Mouse (Mus musculus): ENCODE data around the gene Dpm2. TPM values are rescaled to one million over a fixed set of nuclear protein-coding genes. Genes with fewer than 3 reads are reported as not detected.

Gene Dpm2
- polyA plus RNA-seq (2017; shearing (Covaris generic)): 142 TPM

DNA sequence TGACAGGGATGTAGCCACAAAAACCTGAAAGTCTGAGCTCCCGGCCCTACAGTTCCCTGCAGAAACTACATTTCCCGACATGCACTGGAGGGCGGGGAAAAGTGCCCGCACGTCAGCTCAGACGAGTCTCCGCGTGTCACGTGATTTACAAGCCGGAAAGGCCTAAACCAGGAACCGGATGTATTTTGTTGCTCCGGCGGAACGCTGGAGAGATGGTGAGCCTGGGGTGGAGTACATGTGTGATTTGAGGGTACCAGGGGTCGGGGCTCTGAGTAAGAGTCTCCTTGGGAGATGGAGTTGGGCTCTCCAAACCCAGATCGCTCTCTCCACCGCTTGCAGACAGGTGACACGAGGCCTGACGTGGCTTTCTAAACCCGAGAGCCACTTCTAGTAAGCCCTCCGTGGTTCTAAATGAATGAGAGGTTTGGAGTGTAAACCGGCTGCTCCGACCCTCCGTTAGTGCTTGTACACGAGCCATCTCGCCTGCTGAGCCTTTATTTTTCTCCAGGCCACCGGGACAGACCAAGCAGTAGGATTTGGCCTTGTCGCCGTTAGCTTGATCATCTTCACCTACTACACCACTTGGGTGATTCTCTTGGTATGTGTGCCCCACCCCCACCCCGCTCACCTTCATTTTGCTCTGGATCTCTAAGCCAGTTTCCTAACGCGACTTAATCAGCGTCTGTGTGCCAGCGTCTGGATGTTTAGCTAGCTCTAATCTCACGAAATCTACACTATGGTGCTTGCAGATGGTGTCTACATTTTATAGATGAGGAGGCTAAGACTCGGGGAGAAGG, at the start of gene Dpm2:
Gene Dpm2, plus strand, starts transcription at position 161 of the 797 bp plus-strand sequence.

DNA sequence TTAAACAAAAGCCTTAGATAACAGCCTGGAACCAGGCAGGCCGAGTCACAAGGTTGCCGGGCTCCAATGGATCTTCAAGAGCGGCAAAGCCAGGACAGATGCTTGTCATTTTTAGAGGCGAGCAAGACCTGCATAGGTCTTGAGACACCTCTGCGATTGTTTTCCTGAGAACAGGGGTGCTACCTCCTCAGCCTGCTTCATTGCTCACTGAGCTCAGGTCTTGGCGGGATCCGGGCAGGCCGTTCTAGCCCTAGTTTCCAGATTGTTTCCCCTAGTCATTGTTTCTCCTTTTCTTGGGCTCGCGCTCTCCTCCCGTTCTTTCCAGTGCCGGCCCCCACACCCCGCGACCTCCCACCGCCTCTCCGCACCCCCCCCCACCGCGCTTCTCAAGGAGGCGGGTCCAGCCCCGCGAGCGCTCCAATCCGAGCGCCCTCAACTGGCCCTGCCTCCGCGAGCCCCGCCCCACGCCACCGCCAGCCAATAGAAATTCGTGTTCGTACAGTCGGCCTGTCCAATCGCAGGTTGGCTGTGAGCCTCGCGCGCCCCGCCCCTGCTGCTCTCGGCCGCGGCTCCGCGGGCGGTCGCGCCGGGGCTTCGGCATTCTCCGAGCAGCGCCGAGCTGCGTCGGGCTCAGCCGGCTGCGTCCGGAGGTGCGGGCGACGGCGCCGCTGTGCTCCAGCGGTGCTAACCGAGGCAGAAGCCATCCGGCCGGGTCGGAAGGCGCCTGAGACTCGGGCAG, 35.8 kb upstream of the Dpm2 start, which contains the start of gene Fam102a:
Gene Fam102a, plus strand, starts transcription at position 600 of the 739 bp plus-strand sequence.

DNA sequence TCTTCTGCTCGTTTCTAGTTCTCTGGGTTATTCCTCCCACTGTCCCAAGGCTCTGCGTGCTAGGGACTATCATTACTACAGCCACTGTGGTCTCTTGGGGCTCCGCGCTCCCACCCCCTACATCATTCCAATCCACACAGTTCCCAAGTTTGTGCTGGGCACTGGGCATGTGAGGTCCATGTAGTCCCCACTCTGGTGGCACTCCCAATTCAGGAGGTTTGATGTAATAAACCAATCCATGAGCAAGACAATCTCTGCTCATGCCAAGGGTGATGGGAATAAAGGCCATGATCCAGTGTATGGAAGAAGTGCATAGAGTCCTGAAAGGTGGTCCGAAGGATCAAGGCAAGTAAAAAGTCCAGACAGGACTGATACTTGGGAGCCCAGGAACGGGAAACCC, 3.8 kb downstream of the Dpm2 start, which contains the start of gene Pip5kl1:
Gene Pip5kl1, plus strand, starts transcription at position 301 of the 400 bp plus-strand sequence.

DNA sequence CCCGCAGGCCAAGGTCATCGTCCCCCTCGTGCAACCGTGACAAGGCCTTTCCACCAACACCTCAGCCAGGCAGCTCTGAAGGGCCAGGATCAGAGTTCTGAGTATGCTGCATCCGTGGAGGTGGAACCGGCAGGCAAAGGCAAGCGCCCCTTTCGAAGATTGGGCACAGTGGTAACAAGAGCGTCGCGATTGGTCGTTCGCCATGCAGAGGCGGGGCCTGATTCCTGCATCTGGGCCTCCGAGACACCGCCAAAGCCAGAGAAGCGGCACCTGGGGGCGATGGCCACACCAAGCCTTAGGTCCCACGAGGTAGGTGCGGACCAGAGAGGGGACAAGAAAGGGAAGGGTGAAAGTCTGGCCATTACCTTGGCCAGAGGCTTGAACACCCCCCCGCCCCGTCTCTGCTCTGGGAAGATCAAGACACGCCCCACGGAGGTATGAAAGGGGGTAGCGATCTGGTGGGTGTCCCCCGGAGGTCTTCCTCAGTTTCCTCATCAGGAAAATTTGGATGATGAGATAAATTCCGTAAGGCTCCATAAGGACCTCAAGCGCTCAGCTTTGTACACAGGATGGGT, 5.0 kb downstream of the Dpm2 start, which contains the start of gene 9430097D07Rik:
Gene 9430097D07Rik, minus strand, starts transcription at position 99 of the 575 bp plus-strand sequence.

DNA sequence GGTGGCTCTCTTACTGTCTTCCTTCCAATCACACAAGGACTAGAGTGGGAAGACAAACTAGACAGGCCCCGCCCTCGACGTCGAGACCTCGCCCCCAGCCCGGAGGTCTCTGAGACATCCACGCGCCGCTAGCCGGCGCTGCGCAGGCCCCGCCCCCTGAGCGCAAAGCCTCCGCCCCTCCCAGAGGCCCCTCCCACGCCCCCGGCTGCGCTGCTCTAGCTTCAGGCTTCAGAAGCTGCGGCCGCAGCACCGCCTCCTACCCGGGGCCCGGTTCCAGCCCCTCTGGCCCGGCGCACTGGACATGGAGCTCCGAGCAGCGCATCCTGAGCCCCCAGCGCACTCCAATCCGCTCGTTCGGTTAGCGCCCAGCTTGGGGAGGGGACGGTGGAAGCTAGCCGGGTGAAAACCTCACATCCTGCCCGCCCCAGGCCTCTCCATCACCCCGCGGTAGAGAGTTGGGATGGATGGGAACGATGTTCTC, 16.3 kb downstream of the Dpm2 start, which contains the start of gene St6galnac4:
Gene St6galnac4, plus strand, starts transcription at position 225 of the 481 bp plus-strand sequence.

DNA sequence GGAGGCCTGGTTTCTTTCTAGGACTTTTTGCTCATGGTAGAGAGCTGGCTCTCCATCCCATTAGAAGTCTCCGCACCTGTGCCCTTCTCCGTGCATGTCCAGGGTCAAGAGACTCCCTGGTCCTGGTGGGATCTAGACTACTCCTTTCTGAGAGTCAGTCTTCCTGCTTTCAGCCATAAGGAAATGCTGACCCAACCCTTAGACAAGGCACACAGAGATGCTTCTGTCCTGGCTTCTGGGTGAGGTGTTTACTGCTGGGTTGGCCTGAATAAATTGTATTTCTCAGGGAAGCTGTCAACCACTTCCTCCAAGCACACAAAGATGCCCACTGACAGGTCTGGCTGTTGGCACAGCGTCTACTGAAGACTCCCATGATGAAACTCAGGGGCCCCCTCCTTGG, 28.8 kb downstream of the Dpm2 start, which contains the start of gene St6galnac6:
Gene St6galnac6, plus strand, starts transcription at position 301 of the 400 bp plus-strand sequence.

DNA sequence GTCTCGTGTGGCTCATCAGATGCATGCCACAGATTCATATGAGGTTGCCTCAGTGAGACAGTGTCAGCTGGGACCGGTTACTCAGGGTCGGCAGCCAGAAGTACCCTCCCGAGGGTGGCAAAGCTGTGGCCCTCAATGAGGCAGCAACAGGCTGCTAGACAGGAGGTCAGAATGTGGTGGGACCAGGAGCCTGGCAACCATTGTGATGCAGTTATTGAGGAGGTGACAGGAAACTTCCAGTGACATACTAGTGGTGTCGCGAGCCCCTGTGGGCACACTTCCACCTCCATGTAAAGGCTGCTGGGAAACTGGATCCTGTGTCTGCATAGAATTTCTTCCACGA, 50.8 kb downstream of the Dpm2 start, which contains the start of gene Ak1:
Gene Ak1, plus strand, starts transcription at position 242 of the 343 bp plus-strand sequence.

Other genes with a start within 250 kb of the Dpm2 start
- gene Ciz1, start 218.5 kb upstream of the Dpm2 start, polyA plus RNA-seq (2017; shearing (Covaris generic)): 122 TPM
- not detected for gene Dnm1, start 217.5 kb upstream of the Dpm2 start, polyA plus RNA-seq (2017; shearing (Covaris generic))
- 85.2 TPM for gene 1110008P14Rik, start 188.9 kb upstream of the Dpm2 start, polyA plus RNA-seq (2017; shearing (Covaris generic))
- not detected for gene Lcn2, start 182.6 kb upstream of the Dpm2 start, polyA plus RNA-seq (2017; shearing (Covaris generic))
- gene Ptges2, start 175.0 kb upstream of the Dpm2 start, polyA plus RNA-seq (2017; shearing (Covaris generic)): 2.2 TPM
- 8.3 TPM for gene Naif1, start 120.4 kb upstream of the Dpm2 start, polyA plus RNA-seq (2017; shearing (Covaris generic))
- 4.1 TPM for gene Slc25a25, start 119.4 kb upstream of the Dpm2 start, polyA plus RNA-seq (2017; shearing (Covaris generic))
- gene Fam102a, start 35.5 kb upstream of the Dpm2 start, polyA plus RNA-seq (2017; shearing (Covaris generic)): 59.5 TPM
- not detected for gene Pip5kl1, start 3.9 kb downstream of the Dpm2 start, polyA plus RNA-seq (2017; shearing (Covaris generic))
- not detected for gene 9430097D07Rik, start 4.8 kb downstream of the Dpm2 start, polyA plus RNA-seq (2017; shearing (Covaris generic))
- gene St6galnac4, start 16.2 kb downstream of the Dpm2 start, polyA plus RNA-seq (2017; shearing (Covaris generic)): 47.0 TPM
- 3.4 TPM for gene St6galnac6, start 28.9 kb downstream of the Dpm2 start, polyA plus RNA-seq (2017; shearing (Covaris generic))
- gene Ak1, start 50.9 kb downstream of the Dpm2 start, polyA plus RNA-seq (2017; shearing (Covaris generic)): not detected
- 0.23 TPM for gene Eng, start 75.7 kb downstream of the Dpm2 start, polyA plus RNA-seq (2017; shearing (Covaris generic))
- gene Fpgs, start 133.3 kb downstream of the Dpm2 start, polyA plus RNA-seq (2017; shearing (Covaris generic)): 15.6 TPM
- 35.7 TPM for gene Cdk9, start 142.2 kb downstream of the Dpm2 start, polyA plus RNA-seq (2017; shearing (Covaris generic))
- 139 TPM for gene Sh2d3c, start 150.2 kb downstream of the Dpm2 start, polyA plus RNA-seq (2017; shearing (Covaris generic))
- gene 6330409D20Rik, start 170.2 kb downstream of the Dpm2 start, polyA plus RNA-seq (2017; shearing (Covaris generic)): 0.66 TPM
- 69.2 TPM for gene Tor2a, start 186.4 kb downstream of the Dpm2 start, polyA plus RNA-seq (2017; shearing (Covaris generic))
- 2.0 TPM for gene Ttc16, start 204.8 kb downstream of the Dpm2 start, polyA plus RNA-seq (2017; shearing (Covaris generic))
- gene Ptrh1, start 204.9 kb downstream of the Dpm2 start, polyA plus RNA-seq (2017; shearing (Covaris generic)): 8.0 TPM
- 0.68 TPM for gene Cfap157, start 213.6 kb downstream of the Dpm2 start, polyA plus RNA-seq (2017; shearing (Covaris generic))